Mouse (Mus musculus): Measurements from ENCODE around the gene Irf8.
A peak's percentile ranks its signal among the peaks of the same experiment; 100 is the strongest.

The Irf8 gene

DNA sequence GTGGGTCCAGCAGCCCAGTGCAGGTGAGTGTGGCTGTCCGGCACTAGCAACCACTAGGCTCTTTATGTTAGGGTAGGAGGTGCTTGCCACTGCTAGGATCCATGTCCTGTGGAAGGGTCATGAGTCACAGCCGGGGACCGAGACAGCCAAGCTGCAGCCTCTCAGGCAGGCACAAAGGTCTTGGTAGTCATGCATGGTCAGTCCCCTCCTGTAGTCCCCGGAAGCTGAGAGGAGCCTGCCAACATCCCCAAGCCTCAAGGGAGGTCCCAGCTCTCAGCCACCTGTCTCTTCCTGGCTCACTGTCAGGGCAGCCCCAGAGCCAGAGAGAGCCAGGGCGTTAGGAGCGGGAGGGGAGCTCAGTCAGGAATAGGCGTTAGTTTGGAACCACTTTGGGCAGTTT, 11.1 kb downstream of the Irf8 start:
- no peak for DNase-seq (ENCODE audit: low spot score)

DNA sequence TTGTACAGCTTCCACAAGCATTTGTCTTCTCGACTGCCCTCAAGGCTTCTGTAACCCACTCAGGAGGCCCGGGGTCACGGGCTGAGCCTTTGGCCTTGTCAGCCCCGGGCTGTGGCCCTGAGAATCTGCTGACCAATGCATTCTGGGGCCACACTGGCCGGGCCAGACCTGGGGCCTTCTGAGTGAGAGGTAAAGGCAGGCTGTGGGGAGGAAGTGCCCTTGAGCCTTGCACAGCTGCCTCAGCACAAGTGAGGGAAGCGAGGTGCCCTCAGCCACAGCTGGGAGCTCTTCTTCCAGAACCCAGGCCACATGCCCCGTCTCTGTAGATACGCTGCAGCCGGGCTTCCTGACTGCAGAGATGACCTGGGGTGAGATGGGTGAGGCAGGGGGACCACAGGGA, 14.5 kb downstream of the Irf8 start:
- DNase-seq (ENCODE audit: low spot score), result no peak

DNA sequence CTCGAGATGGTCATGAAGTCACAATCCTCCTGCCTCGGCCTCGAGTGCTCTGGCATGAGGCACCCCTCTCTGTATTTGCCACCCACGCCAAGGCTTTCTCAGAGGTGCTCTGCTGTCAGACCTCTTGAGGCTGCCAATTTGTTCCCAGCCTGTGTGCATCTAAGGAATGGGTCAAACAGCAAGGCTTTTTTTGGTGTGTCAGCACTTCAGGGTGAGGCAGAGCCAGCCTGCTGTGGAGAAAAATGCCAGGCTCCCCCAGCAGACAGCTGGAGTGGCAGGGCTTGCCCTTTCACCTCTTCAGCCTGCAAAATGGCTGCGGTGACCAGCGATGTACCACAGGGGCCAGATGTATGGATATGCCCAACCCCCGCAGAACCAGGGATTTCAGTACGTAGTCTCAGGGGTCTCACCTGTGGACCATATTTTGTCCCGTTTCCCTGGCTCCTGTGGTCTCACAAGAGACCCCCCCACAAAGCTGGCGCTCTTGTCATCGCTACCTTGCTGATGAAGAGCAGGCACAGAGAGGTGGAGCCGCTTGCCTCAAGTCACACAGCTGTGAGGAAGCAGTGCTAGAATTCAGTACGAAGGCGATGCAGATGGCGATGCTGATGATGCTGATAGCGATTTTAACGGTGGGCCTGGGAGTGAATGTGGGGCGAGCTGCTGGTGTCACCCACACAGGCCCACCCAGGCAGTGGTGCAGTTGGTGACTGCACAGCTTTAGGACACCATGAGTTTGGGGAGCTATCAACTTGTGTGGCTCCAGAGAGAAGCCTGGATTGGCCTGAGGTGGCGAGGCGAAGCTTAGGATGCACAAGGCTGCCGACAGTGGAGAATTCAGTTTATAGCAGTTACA, 15.3 kb downstream of the Irf8 start:
- DNase-seq (ENCODE audit: low spot score), result no peak

DNA sequence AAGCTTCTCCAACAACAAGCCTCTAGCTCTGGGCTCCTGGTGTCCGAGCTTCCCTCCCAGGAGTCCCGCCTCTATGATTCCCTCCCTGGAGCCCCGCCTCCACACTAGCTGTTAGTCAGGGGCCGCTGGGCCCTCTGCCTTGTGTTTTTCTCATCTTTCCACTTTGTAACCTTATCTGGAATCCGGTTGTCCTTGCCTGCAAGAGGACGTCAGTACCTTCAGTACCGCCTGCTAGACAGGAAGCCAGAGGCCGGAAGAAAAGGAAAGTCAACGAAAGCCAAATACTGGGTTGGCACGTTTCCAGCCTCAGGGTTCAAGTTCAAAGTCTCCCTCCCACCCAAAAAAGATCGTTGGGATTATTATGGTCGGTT, 15.9 kb downstream of the Irf8 start:
- peak; percentile 73 for DNase-seq (ENCODE audit: low spot score)

DNA sequence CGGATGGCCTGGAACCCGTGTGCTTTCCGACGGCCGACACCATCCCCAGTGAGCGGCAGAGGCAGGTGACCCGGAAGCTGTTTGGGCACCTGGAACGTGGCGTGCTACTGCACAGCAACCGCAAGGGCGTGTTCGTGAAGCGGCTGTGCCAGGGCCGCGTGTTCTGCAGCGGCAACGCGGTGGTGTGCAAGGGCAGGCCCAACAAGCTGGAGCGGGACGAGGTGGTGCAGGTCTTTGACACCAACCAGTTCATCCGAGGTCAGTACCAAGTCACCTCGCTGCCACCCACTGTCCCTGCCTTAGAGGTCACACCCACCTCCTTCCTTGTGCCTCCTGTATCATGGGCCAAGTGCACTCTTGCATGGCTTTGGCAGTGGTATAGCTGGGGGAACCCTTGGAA, 17.3 kb downstream of the Irf8 start:
- DNase-seq (ENCODE audit: low spot score), result no peak

DNA sequence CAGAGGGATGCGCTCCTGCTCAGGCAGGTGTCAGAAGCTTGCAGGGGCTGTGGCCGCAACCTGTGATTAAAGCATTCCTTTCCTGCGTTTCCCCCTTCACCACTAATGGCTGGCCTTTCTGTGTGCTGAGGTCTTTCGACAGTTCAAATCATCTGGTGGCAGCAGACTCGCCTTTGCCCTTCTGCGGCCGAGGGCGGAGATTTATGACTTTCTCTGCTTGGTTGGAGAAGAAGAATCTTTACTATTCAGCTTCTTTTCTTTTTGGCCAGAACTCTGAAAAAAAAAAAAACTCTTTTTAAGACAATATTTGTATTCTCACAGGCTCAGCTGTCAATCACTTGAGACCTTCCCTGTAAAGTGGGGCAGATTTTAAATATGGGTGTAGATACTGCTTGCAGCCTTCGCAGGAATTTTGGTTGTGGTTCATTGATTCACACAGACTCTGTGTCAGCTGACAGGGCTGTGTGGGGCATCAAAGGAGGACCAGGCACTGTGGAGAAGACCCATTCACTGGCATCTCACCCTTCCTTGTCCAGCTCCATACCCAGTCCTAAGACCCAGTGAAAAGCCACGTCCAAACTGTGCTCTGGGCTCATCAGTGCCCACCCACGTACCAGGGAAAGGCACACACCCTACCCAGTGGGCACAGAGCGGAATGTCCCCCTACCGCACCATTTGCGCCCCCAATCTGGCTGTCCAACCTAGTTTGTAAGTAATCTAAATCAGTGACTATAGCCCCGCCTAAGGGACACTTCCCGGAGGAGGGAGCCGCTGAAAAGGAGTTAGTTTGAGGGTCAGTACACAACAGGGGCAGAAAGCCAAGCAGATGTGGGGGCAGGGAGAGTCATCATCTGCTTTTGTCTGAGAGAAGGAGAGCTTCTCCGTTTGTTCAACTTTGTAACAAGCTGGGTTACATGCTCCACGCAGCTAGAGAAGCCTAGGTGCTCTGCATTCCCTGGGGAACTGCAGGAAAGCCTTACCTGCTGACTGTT, 19.4 kb downstream of the Irf8 start:
- DNase-seq (ENCODE audit: low spot score), result peak; percentile 67

DNA sequence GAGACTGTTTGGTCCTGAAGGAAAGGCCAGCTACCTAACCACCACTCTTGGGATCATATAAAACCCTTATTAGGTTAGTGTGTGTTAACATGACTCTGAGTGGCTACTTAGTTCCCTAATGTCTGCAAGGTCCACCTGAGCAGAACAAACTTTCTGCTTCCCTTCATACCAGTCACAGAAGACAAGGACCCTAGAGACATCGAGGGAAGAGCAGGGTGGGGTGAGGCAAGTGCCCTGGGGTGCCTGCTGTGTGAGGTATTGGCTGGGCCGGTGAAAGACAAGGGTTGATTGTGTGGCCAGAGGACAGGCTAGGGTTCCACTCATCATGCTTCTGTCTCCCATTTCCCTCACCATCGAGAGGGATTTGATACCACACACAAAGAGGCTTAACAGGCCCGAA, 21.8 kb downstream of the Irf8 start:
- no peak for DNase-seq (ENCODE audit: low spot score)

DNA sequence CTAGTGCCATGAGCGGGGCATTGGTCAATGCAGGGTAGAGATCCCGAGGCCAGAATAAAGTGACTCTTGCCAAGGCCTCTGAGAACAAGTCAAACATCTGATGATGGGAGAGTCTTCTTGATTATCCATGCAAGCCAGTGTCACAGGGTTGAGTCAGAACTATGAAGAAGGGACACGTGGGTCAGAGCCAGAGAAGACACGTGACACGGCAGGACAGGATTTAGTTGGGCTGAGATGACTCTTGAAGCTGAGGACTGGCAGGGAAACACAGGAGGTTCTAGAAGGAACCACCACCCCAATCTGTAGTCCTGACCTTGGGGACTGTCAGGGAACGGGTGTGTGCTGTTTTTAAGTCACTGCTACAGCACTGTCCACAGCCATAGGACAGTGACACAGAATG, 23.7 kb downstream of the Irf8 start:
- no peak for DNase-seq (ENCODE audit: low spot score)

DNA sequence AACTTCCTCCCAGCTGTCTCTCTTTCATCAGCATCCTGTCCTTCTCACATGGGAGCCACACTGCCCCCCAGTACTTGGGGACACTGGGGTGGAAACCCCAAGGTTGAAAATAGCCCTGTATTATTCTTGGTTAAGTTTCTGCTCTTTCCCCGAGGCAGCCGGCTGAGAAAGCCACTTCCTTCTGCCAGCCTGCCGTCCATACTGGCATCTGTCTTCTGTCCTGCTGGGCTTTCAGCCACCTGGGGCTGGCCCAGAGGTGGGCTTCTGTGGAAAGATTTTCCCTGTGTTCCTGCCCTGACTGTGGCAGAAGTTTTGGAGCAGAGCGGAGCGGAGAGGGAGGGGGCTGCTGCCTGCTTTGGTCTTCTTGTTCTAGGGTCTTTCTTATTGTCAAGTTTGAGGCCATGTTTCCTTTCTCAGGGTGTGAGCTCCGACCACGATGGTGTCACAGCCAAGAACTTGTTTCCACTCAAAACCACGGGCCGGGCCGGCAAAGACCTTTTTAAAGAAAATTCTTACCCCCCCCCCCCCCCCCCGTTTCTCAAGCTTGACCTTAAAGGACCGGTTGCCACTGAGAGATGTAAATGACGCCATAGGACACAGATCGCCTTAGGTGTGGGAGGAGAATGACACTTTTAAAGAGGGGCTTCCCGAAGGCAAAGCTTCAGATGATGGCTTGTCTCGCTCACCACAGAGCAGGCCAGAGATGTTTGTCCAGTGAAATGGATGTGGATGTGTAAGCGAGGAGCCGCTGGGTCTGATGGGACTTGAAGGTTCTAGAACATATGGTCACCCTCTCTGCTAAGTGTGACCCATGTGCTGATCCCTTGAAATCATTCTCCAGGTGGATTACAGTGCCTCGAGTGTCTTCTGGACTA, 24.4 kb downstream of the Irf8 start:
- DNase-seq (ENCODE audit: low spot score), result no peak

DNA sequence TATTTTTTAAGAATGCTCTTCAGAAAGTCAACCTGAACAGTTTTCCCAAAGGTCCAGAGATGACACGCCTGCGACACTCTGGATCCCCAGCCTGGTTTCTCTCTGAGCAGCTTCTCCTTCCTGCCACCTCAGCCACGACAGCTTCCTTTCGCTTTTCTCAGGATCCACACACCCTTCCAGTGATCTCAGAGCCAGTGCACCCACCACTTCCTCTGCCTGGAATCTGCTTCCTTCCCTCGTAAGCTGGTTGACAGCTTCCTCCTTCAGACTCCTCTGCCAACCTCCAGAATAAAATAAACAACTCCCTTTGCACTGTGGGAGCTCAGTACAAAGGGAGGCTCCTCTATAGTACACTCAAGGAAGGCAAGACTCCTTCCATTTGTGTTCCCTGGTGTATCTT, 27.1 kb downstream of the Irf8 start:
- DNase-seq (ENCODE audit: low spot score), result no peak

DNA sequence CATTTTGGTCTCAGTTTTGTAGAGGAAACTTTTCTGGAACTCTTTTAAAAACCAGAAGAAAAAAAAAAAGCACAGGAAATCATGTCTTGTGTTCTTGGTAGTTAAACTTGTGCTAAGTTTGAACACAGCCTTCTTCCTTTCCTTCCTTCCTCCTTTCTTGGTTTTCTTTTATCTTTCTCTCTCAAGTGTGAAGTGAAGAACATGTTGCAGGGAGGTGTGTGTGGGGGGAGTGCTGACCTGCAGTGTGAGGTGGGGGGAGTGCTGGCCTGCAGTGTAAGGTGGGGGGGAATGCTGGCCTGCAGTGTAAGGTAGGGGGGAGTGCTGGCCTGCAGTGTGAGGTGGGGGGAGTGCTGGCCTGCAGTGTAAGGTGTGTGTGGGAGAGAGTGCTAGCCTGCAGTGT, 28.5 kb downstream of the Irf8 start:
- DNase-seq (ENCODE audit: low spot score), result no peak

DNA sequence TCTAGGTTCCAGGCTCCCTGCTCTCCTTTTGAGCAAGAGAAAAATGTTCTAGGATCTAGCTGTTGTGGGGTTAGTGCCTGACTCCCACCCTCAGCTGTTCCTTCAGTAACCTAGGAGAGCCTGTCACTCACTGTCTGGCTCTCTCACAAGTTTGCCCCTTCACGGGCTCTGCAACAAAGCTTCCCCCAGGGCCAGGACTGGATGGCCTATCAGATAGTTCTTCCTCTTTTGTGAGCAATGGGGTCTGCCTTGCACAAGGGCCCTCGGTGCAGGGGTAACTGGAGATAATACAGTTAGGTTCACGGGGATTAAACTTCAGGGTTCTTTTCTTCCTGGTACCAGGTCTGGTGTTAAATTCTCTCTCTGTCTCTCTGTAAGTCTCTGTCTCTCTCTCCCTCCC, 30.5 kb downstream of the Irf8 start:
- DNase-seq (ENCODE audit: low spot score), result no peak

DNA sequence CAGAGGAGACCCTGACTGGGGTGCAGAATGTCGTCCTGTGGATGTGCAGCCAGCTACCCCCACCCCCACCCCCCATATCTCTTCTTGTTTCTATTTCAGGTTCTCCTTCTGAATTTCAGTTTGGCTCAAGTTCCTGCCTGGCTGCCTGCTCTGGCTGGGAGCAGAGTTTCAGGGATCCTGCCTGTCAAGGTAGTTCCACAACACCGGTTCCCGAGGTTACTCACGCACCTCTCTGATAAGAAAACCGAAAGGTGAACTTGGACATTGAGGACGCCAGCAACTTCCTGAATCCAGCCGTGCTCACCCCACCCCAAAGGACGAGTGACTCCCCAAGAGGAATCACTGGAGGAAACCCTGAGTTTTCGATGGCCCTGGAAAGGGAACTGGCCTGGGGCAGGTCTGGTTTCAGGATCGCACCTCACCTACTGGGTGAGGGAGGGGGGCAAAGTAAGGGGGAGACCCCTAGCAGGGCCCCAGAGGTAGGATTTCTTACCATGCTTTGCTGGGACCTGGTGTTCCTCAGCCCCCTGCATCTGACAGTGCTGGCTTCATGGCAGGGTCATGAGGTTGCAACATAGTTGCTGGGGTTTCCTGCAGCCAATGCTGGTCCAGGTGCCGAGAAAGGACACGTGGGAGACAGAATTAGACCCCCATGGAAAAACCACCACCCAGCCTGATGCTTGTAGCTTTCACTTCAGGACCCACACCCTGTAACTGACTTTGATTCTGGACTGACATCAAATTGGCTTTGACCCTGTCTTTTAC, 32.5 kb downstream of the Irf8 start:
- no peak for DNase-seq (ENCODE audit: low spot score)

DNA sequence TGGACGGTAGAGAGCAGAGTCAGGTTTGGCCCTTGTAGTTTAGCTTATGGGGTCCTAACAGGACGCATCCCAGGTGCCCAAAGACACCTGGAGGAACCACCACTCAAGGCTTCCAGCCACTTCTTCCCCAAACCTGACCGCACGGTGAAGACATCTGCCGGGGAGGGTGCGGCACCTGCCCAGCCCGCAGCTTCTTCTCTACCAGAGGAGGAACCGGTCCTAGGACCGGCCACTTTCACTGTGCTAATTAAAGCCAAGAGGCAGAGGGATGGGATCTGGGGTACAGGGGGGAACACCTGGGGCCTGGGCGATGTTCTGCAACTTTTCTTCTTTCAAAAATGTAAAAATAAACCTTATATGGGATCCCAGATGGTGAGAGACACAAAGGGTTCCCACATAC, 41.0 kb downstream of the Irf8 start:
- DNase-seq (ENCODE audit: low spot score), result no peak

DNA sequence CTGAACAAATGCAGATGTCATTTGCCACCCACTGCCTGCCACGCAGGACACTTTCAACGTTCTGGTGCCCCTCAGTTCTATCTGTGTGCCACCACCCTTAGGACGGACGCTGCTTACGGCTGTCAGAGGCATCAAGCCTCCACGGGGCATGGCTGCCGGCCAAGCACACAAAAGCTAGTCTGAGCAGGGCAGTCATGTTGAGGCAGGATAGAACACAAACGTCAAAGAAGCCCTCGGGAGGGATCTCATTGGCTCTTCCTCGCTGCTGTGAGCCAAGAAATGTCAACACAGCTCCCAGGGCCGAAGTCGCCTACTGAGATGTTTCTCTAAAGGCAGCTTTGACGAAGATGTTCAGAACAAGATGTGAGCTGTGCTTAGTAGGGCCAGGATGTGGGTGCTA, 41.6 kb downstream of the Irf8 start:
- DNase-seq (ENCODE audit: low spot score), result no peak

DNA sequence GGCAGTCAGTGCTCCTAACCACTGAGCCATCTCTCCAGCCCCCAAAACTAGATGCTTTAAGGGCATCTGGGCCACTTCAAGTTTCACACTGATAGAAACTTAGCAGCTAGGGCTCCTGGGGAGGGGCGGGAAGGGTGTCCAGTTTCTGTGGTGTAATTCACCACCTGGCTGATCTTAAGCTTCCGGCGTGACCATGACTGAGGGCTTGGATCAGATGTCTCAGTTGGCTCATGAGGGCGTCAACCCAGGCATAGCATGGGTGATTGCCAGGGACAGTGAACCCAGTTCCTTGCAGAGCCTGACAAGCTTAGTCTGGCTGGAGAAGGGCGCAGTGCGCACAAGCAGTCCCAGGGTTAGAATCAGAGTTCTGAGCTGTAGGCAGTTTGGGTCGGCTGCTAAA, 42.9 kb downstream of the Irf8 start:
- no peak for DNase-seq (ENCODE audit: low spot score)

DNA sequence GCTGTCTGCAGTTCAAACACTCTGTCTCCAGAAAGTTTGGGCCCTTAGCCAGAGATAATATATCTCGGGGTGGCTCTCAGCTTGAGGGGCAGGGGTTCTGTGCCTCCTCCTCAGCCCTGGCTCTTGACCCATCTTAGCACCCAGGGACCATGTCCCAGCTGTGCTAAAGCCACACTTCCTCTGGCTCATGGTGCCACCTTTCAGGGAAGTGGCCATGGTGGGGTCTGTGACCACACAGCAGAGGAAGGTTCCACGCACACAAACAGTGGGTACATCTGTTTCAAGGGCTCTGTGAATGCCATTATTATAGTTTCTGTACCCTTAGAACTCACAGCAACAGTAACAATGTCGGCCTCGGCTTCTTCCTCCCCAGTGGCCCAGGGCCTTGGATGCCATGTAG, 47.6 kb downstream of the Irf8 start:
- no peak for DNase-seq (ENCODE audit: low spot score)

DNA sequence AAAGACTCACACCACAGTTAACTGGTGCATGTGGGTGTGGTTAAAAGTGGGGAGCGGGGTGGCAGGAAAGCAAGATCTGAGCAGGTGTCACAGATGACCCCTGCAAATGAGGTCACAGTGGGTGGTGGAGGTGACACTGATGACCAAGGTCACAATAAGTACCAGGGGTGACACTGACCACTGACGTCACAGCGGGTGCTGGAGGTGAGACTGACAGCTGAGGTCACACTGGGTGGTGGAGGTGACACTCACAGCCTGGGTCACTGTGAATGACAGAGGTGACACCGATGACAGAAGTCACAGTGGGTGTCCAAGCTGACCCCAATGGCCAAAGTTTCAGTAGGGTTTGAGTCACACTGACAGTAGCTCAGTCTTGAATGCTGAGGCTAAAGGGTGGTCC, 50.6 kb downstream of the Irf8 start:
- DNase-seq (ENCODE audit: low spot score), result no peak

DNA sequence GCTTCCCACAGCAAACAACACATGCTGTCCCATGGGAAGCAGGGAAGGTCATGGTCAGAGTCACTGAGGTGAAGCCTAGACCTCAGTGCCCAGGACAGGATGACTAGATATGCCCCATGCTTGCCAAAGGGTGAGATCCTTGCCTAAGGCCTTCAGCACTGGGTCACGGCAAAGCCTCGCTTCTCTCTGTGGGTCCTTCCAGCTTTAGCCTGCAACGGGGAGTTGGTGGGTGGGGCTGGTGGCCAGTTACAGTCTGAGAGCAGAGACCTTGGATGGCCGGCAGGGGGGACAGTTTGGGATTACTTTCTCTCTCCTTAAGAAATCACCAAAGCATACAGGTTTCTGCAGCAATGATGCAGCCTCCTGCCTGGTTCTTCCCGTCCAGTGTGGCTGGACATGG, 51.5 kb downstream of the Irf8 start:
- no peak for DNase-seq (ENCODE audit: low spot score)

DNA sequence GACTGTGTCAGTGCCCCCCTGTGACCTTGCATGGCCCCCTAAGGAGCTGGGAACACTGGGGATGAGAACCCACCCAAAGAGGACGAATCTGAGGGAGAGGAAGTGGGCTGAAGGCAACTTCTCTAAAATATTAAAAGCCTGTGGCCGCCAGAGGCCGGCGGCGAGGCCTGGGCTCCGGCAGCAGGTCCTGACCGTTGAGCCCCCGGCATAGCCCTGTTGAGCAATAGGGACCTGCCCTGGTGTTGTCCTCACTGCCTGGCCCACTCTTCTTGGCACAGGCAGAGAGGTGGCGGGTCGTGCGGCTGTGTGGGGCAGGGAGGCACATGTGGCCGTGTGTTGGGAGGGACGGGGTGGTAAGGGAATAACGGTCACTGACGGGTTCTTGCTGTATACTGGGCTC, 56.6 kb downstream of the Irf8 start:
- DNase-seq (ENCODE audit: low spot score), result no peak

DNA sequence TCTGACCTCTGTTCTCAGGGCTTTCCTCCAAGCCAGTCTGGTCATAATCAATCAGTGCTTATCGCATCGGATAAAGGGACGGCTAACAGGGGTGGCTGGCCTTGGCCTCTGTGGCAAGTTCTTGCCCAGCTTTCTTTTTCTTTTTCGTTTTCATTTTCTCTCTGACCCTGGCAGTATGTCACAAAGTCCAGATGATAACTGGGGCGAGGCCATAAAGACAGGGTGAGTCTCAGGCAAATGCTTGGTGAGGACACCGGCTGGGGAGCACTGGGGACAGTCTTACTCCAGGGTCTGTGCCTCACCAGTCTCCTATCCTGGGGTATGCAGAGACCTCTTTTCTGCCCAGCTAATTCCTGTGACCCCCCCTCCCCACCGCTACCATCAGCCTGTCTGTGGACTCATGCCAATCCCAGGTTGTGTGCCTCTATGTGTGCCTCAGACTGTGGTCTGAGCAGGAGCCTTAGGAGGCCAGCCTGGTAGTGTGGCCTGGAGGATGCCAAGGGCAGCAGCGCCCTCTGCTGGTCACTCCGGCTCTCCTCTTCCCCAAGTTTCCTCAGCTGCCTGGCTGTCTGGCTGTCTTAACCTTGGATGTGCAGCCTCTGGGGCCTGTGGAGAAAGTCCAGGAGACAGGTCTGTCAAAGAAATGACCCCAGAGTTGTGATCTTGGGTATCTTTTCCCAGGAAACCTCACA, 59.9 kb downstream of the Irf8 start:
- DNase-seq (ENCODE audit: low spot score), result peak; percentile 92
